Mouse (Mus musculus) forebrain, embryonic 12.5 days (tissue): ENCODE measurements at regions not wholly inside any gene's neighbourhood (a gene's known extent, or its start where the extent isn't known, plus 50 kb on each side); places are given as distances from the start of the nearest gene placed in this dataset.

ENCODE experiments used
- ATAC-seq: fragments of 200-750 bp; cut with Nextera tagmentation; 2 replicates; pipeline ENCODE4 v1.8.0; 2017; ENCODE audit warnings: moderate TSS enrichment; ENCODE audit not compliant: low FRiP score
- H3K27ac ChIP-seq: fragments of 300-500 bp; sonication (generic); 2 replicates; pipeline ENCODE4 v1.5.1; 2016; ENCODE audit warnings: mild to moderate bottlenecking
- H3K27me3 ChIP-seq: fragments of 300-500 bp; sonication (generic); 2 replicates; pipeline ENCODE4 v1.6.1; 2016; ENCODE audit warnings: mild to moderate bottlenecking
- H3K36me3 ChIP-seq: fragments of 300-500 bp; sonication (generic); replicated peaks from 2 replicates; pipeline ENCODE4 v1.6.1; 2016; ENCODE audit warnings: mild to moderate bottlenecking
- H3K4me1 ChIP-seq: fragments of 300-500 bp; sonication (generic); 2 replicates; pipeline ENCODE4 v1.6.1; 2016
- H3K4me2 ChIP-seq: fragments of 300-500 bp; sonication (generic); 2 replicates; pipeline ENCODE4 v1.6.1; 2016; ENCODE audit warnings: mild to moderate bottlenecking, moderate library complexity
- H3K4me3 ChIP-seq: fragments of 300-500 bp; sonication (generic); replicated peaks from 2 replicates; pipeline ENCODE4 v1.5.1; 2016; ENCODE audit warnings: mild to moderate bottlenecking
- H3K9ac ChIP-seq: fragments of 300-500 bp; sonication (generic); 2 replicates; pipeline ENCODE4 v1.6.1; 2016; ENCODE audit warnings: mild to moderate bottlenecking
- H3K9me3 ChIP-seq: fragments of 300-500 bp; sonication (generic); 2 replicates; pipeline ENCODE4 v1.6.1; 2016
- WGBS: fragments of 180-500 bp; shearing (Covaris S2); methylation state at CpG from one replicate; pipeline ENCODE4 v1.1.7; 2016; 5-methylcytosine and 5-hydroxymethylcytosine counted together

DNA sequence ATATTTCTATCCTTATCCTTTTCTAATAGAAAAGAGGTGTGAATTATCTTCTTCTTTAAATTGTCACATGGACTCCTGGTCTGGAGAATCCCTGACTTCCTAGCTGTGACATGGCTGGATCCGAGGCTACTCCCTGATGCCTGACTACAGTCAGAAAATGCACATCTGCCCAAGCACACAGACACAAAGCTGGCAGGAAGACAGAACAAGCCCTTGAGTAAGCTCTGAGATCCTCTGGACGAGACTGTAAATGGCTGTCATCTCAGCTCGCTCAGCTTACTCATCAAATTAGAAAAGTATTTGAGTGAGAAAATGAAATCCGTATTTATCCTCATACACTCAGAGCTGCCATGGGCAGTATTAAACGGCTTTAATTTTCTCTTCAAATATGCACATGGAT lies 521.0 kb upstream of the Intu start:
- H3K4me2 ChIP-seq, result no peak overlapping the region
- ATAC-seq, result no peak

GRCm38 (mm10) chr3:40021682-40022081 lies 509.4 kb upstream of the Intu start:
- ATAC-seq, result no peak
- Histone ChIP-seq H3K4me1 (no peaks in the 10 kb centered on the region), H3K9ac (no peak overlapping the region), H3K4me2 (no peak overlapping the region), H3K9me3 (no peaks in the 10 kb centered on the region), H3K4me3 (no peak overlapping the region), H3K27ac (no peak overlapping the region), H3K27me3 (no peaks in the 10 kb centered on the region), H3K36me3 (no peaks in the 10 kb centered on the region)
- WGBS, result 32% methylated on average over 2 of the region's 2 CpGs

More for the DNA sequence above, 521.0 kb upstream of the Intu start:
- Histone ChIP-seq H3K27ac (no peak overlapping the region), H3K9me3 (no peaks in the 10 kb centered on the region), H3K4me3 (no peak overlapping the region), H3K9ac (no peak overlapping the region), H3K27me3 (no peaks in the 10 kb centered on the region), H3K36me3 (no peaks in the 10 kb centered on the region), H3K4me1 (no peaks in the 10 kb centered on the region)
- WGBS, result 86% methylated on average over 5 of the region's 5 CpGs

DNA sequence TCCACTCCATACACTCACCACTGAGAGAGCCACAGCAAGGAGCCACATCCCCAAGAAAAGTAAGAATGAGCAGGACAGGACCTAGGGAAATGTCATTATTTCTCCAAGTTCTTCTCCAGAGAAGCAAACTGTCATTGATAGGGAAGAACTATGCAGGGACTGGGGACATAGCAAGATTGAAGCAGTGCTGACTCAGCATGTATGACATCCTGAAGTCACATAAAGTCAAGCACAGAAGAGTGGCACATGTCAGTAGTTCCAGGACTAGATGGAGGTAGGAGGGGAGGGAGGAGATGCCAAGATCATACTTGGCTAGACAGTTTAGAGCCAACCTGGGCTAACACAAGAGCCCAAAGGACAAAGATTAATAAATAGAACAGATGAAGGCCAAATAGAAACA lies 503.4 kb upstream of the Intu start:
- no peak overlapping the region for H3K4me2 ChIP-seq
- no peaks in the 10 kb centered on the region for H3K36me3 ChIP-seq
- H3K9me3 ChIP-seq, result no peaks in the 10 kb centered on the region
- no peak overlapping the region for H3K4me3 ChIP-seq
- no peaks in the 10 kb centered on the region for H3K4me1 ChIP-seq
- no peak overlapping the region for H3K27ac ChIP-seq
- H3K27me3 ChIP-seq, result no peaks in the 10 kb centered on the region
- no peak overlapping the region for H3K9ac ChIP-seq
- no peak for ATAC-seq

- Histone ChIP-seq H3K27ac (no peak overlapping the region), H3K4me1 (no peaks in the 10 kb centered on the region), H3K27me3 (no peaks in the 10 kb centered on the region), H3K9me3 (no peaks in the 10 kb centered on the region), H3K9ac (no peak overlapping the region), H3K4me2 (no peak overlapping the region), H3K36me3 (no peaks in the 10 kb centered on the region), H3K4me3 (no peak overlapping the region)
- no peak for ATAC-seq
- 70% methylated on average over 2 of the region's 2 CpGs for WGBS
Measured at GRCm38 (mm10) chr3:40036177-40036576, 494.9 kb upstream of the Intu start.

DNA sequence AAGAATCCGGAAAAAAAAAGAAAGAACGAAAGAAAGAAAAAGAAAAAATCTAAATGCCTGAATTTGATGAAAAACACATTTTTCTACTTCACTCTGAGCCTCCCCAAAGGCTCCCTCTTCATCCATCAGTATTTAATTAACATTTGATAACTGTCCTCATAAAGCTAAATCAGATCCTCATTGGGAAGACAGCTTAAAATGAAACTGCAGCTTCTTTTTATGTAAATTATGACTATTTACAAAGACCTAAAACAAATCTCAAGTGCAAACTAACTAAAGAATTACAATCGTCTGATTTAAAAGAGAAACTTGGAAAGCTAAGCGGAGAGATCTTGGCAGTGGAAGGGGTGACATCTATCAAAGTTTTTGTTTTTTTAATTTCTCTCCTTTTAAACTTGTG lies 481.4 kb upstream of the Intu start:
- ATAC-seq, result no peak
- Histone ChIP-seq H3K9ac (no peak overlapping the region), H3K27ac (no peak overlapping the region), H3K4me3 (no peak overlapping the region), H3K4me2 (no peak overlapping the region), H3K9me3 (no peaks in the 10 kb centered on the region), H3K4me1 (no peaks in the 10 kb centered on the region), H3K36me3 (no peaks in the 10 kb centered on the region), H3K27me3 (no peaks in the 10 kb centered on the region)
- WGBS, result 76% methylated on average over 4 of the region's 4 CpGs

- Histone ChIP-seq H3K27ac (no peak overlapping the region), H3K4me2 (no peak overlapping the region), H3K4me1 (peaks cover 4% of the 10 kb centered on the region; the same call in 1 of the 2 replicates), H3K27me3 (no peaks in the 10 kb centered on the region), H3K9me3 (no peaks in the 10 kb centered on the region), H3K9ac (no peak overlapping the region), H3K36me3 (no peaks in the 10 kb centered on the region), H3K4me3 (no peak overlapping the region)
- no peak for ATAC-seq
- 82% methylated on average over 5 of the region's 5 CpGs for WGBS
Measured at GRCm38 (mm10) chr3:40058281-40058680, 472.8 kb upstream of the Intu start.

- H3K4me1 ChIP-seq, result peaks cover 4% of the 10 kb centered on the region; the same call in 1 of the 2 replicates
- no peaks in the 10 kb centered on the region for H3K9me3 ChIP-seq
- H3K4me3 ChIP-seq, result no peak overlapping the region
- no peak overlapping the region for H3K27ac ChIP-seq
- no peaks in the 10 kb centered on the region for H3K36me3 ChIP-seq
- WGBS, result 83% methylated on average over 16 of the region's 16 CpGs
- no peak for ATAC-seq
- no peaks in the 10 kb centered on the region for H3K27me3 ChIP-seq
- H3K4me2 ChIP-seq, result no peak overlapping the region
- no peak overlapping the region for H3K9ac ChIP-seq
Measured at GRCm38 (mm10) chr3:40058719-40059420, 472.2 kb upstream of the Intu start.

GRCm38 (mm10) chr3:40070137-40070667 lies 460.9 kb upstream of the Intu start:
- Histone ChIP-seq H3K4me2 (no peak overlapping the region), H3K27ac (peak overlapping the region; percentile 56; the same call in 1 of the 2 replicates), H3K36me3 (no peaks in the 10 kb centered on the region), H3K4me1 (peaks cover 20% of the 10 kb centered on the region), H3K27me3 (no peaks in the 10 kb centered on the region), H3K9me3 (no peaks in the 10 kb centered on the region), H3K4me3 (no peak overlapping the region), H3K9ac (no peak overlapping the region)
- WGBS, result 3% methylated on average over 8 of the region's 8 CpGs
- peak; percentile 93 for ATAC-seq

GRCm38 (mm10) chr3:40076824-40077223 lies 454.3 kb upstream of the Intu start:
- no peak overlapping the region for H3K4me3 ChIP-seq
- peaks cover 5% of the 10 kb centered on the region for H3K4me1 ChIP-seq
- no peaks in the 10 kb centered on the region for H3K9me3 ChIP-seq
- no peak overlapping the region for H3K9ac ChIP-seq
- WGBS, result 39% methylated on average over 4 of the region's 4 CpGs
- H3K27me3 ChIP-seq, result no peaks in the 10 kb centered on the region
- no peaks in the 10 kb centered on the region for H3K36me3 ChIP-seq
- ATAC-seq, result peak; percentile 75
- H3K27ac ChIP-seq, result 0 out of 2 replicates have a peak overlapping the region, but pooled peaks have one; percentile 25
- no peak overlapping the region for H3K4me2 ChIP-seq

GRCm38 (mm10) chr3:40085116-40085515 lies 446.0 kb upstream of the Intu start:
- ATAC-seq, result no peak
- no peaks in the 10 kb centered on the region for H3K36me3 ChIP-seq
- H3K4me3 ChIP-seq, result no peak overlapping the region
- H3K27ac ChIP-seq, result no peak overlapping the region
- H3K9ac ChIP-seq, result no peak overlapping the region
- 83% methylated on average over 2 of the region's 2 CpGs for WGBS
- H3K27me3 ChIP-seq, result no peaks in the 10 kb centered on the region
- no peaks in the 10 kb centered on the region for H3K4me1 ChIP-seq
- no peaks in the 10 kb centered on the region for H3K9me3 ChIP-seq
- no peak overlapping the region for H3K4me2 ChIP-seq

DNA sequence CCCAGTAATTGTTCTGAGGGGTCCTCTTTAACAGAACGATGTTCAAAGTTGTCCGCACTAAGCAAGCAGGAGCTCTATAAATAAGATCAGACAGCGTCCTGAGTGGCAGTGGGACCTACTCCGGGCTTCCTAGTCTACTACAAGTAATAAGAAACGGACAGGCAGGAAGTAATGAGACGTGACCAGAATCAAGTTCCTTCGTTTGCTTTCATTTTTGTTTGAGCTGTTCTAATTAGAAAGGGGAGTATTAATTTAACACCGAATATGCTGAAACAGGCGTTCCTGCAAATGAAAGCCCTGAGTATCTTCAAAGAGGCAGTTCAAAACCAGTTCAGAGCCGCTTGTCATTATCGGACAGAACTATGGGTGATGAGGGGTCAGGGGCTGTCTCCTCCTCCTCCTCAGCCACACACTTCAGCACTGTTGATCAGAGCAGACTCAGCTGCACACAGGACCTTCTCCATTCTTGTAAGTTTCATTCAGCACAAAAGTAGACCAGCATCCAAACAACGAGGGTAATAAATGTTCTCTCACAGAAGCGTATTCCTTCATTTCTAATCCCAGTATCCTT lies 439.2 kb upstream of the Intu start:
- Histone ChIP-seq H3K27me3 (no peaks in the 10 kb centered on the region), H3K9me3 (no peaks in the 10 kb centered on the region), H3K27ac (peak overlapping the region; percentile 61), H3K4me2 (no peak overlapping the region), H3K9ac (no peak overlapping the region), H3K4me3 (no peak overlapping the region), H3K4me1 (peaks cover 18% of the 10 kb centered on the region), H3K36me3 (no peaks in the 10 kb centered on the region)
- WGBS, result 55% methylated on average over 13 of the region's 13 CpGs
- no peak for ATAC-seq

DNA sequence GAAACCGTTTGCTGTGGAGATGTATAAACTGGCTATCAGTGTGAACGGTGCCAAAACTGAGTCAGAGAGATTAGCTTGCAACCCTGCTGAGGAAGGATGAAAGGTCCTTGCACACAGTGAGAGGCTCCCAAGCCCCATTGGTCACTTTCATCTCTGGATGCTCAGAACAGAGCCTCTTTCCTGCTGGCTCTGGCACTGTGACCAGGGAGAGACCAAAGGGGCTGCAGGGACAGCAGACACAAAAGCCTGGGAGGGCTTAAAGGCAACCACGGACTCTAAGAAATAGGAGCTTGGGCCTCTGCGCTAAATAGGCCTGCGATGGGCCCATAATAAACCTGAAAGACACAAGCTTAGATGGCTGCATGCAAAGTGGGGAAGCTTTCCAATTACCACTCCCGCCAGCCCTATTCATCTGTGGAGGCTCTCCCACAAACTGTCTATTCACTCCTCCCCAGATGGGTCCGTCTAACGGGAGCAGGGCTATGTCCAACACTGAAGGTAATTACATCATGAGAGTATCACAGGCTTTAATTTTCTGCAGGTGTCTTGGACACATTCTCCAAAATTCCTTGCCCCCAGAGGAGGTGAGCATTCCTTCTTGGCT lies 438.2 kb upstream of the Intu start:
- no peaks in the 10 kb centered on the region for H3K36me3 ChIP-seq
- H3K4me3 ChIP-seq, result no peak overlapping the region
- H3K9me3 ChIP-seq, result no peaks in the 10 kb centered on the region
- no peaks in the 10 kb centered on the region for H3K27me3 ChIP-seq
- H3K9ac ChIP-seq, result no peak overlapping the region
- 11% methylated on average over 8 of the region's 8 CpGs for WGBS
- H3K27ac ChIP-seq, result peak overlapping the region; percentile 61
- H3K4me1 ChIP-seq, result peaks cover 18% of the 10 kb centered on the region
- ATAC-seq, result peak; percentile 65
- H3K4me2 ChIP-seq, result no peak overlapping the region
